In genomic region chr11:58979661-58980060, GRCm38 (mm10) we compare ENCODE assay signal across 8 mouse cellular contexts. TPM values are rescaled to one million over a fixed set of nuclear protein-coding genes. Genes with fewer than 3 reads are reported as not detected.
DNase-seq lines count a peak whose midpoint lies in the region; ATAC-seq and TF ChIP-seq lines count a peak whose summit lies in the region.

No protein-coding gene starts in this region.

- peaks cover 9% of the 10 kb centered on the region for H3K36me3 ChIP-seq in spleen, adult 2 months (ENCODE audit: control insufficient read depth, insufficient read depth, low read length)
- peaks cover 25% of the 10 kb centered on the region for H3K36me3 ChIP-seq in embryonic facial prominence, embryonic 15.5 days
- peaks cover 16% of the 10 kb centered on the region for H3K36me3 ChIP-seq in intestine, embryonic 15.5 days

- peaks cover 26% of the 10 kb centered on the region; the same call in 1 of the 2 replicates for H3K4me1 ChIP-seq in spleen, adult 2 months (ENCODE audit: control insufficient read depth, insufficient read depth, insufficient read length)
- peaks cover 36% of the 10 kb centered on the region for H3K4me1 ChIP-seq in embryonic facial prominence, embryonic 15.5 days
- peaks cover 30% of the 10 kb centered on the region for H3K4me1 ChIP-seq in intestine, embryonic 15.5 days (replicated peaks)

- no peak overlapping the region for H3K27ac ChIP-seq in spleen, adult 2 months (ENCODE audit: insufficient read depth, low read length)
- H3K27ac ChIP-seq in embryonic facial prominence, embryonic 15.5 days (replicated peaks): peak overlapping the region; percentile 34; the same call in 1 of the 2 replicates
- H3K27ac ChIP-seq in intestine, embryonic 15.5 days: no peak overlapping the region

- no peaks in the 10 kb centered on the region for H3K9me3 ChIP-seq in embryonic facial prominence, embryonic 15.5 days (replicated peaks)
- no peaks in the 10 kb centered on the region for H3K9me3 ChIP-seq in intestine, embryonic 15.5 days

- H3K4me3 ChIP-seq in spleen, adult 2 months (ENCODE audit: extremely low read depth, insufficient read depth, insufficient read length): peak overlapping the region; percentile 25
- peak overlapping the region; percentile 99 for H3K4me3 ChIP-seq in embryonic facial prominence, embryonic 15.5 days (replicated peaks)
- peak overlapping the region; percentile 93 for H3K4me3 ChIP-seq in intestine, embryonic 15.5 days (replicated peaks)

- H3K9ac ChIP-seq in embryonic facial prominence, embryonic 15.5 days: 0 out of 2 replicates have a peak overlapping the region, but pooled peaks have one; percentile 87
- H3K9ac ChIP-seq in intestine, embryonic 15.5 days: peak overlapping the region; percentile 84

- no peak for TF ChIP-seq CTCF in spleen, adult 2 months (IDR thresholded peaks at IDR 0.05; ENCODE audit: extremely low read depth, insufficient read depth, insufficient read length, insufficient replicate concordance)

- H3K4me2 ChIP-seq in embryonic facial prominence, embryonic 15.5 days (replicated peaks): peak overlapping the region; percentile 93
- peak overlapping the region; percentile 96 for H3K4me2 ChIP-seq in intestine, embryonic 15.5 days (replicated peaks)

- no peak for DNase-seq in spleen, adult 2 months (ENCODE audit: low read depth in 1 of 2, low spot score in 2 of 2)
- no peak for DNase-seq in spleen, postnatal 4 days (ENCODE audit: low spot score in 2 of 2)
- no peak for DNase-seq in yolk sac, embryonic 10.5 days (ENCODE audit: low spot score)

- no peaks in the 10 kb centered on the region for H3K27me3 ChIP-seq in spleen, adult 2 months (ENCODE audit: control insufficient read depth, insufficient read depth, low read length)
- H3K27me3 ChIP-seq in embryonic facial prominence, embryonic 15.5 days: no peaks in the 10 kb centered on the region
- no peaks in the 10 kb centered on the region for H3K27me3 ChIP-seq in intestine, embryonic 15.5 days (replicated peaks)

- 63% methylated on average over 7 of the region's 7 CpGs for WGBS in spleen, adult 2 months
- WGBS in embryonic facial prominence, embryonic 15.5 days: 59% methylated on average over 7 of the region's 7 CpGs
- WGBS in intestine, embryonic 15.5 days: 68% methylated on average over 7 of the region's 7 CpGs

- no peak for ATAC-seq in embryonic facial prominence, embryonic 15.5 days (ENCODE audit: insufficient number of reproducible peaks, low FRiP score, low TSS enrichment, low read depth)
- ATAC-seq in intestine, embryonic 15.5 days: no peak
- ATAC-seq in megakaryocyte progenitor cell, adult 5-6 weeks (replicated peaks; ENCODE audit: poor library complexity): peak; percentile 50
- ATAC-seq in activated CD4-positive, CD25-positive, alpha-beta regulatory T cell, adult 4 months: no peak
- no peak for ATAC-seq in monocyte, adult 5-6 weeks (replicated peaks; ENCODE audit: insufficient number of reproducible peaks, low FRiP score, low TSS enrichment, poor library complexity, severe bottlenecking)

- TF ChIP-seq POLR2A in spleen, adult 2 months (IDR thresholded peaks at IDR 0.05; ENCODE audit: low read depth, low read length): no peak

RNA-seq across cellular contexts. Expression of gene Trim11, which starts 1.8 kb away (rescaled TPM):
- 55.6 and 62.0 TPM in 2 replicates for polyA plus RNA-seq in spleen, adult 2 months (2012; rRNA removed)
- 23.3 and 24.1 TPM in 2 replicates for polyA plus RNA-seq in embryonic facial prominence, embryonic 15.5 days (2015; fragmentation: Nextera tagmentation; extraction: Ambion mirVana)
- polyA plus RNA-seq in intestine, embryonic 15.5 days (2015; fragmentation: Nextera tagmentation; extraction: Ambion mirVana): 16.0 and 17.0 TPM in 2 replicates
- total RNA-seq in megakaryocyte progenitor cell, adult 5-6 weeks (2015): 24.0 and 25.0 TPM in 2 replicates
- total RNA-seq in megakaryocyte progenitor cell, adult 5-6 weeks (2017): 25.9 and 32.8 TPM in 2 replicates
- 10 to 100 TPM; 18.5 to 22.2 TPM for polyA plus RNA-seq in activated CD4-positive, CD25-positive, alpha-beta regulatory T cell, adult 4 months (2017; shearing (Covaris generic))
- 32.0 to 47.3 TPM (median 32.7 TPM) in 3 replicates for total RNA-seq in monocyte, adult 5-6 weeks (2017)

RNA-seq across cellular contexts. Expression of gene Hist3h2a, which starts 25.2 kb away (rescaled TPM):
- polyA plus RNA-seq in spleen, adult 2 months (2012; rRNA removed): 14.8 and 20.0 TPM in 2 replicates
- 37.0 and 38.3 TPM in 2 replicates for polyA plus RNA-seq in embryonic facial prominence, embryonic 15.5 days (2015; fragmentation: Nextera tagmentation; extraction: Ambion mirVana)
- polyA plus RNA-seq in intestine, embryonic 15.5 days (2015; fragmentation: Nextera tagmentation; extraction: Ambion mirVana): 27.2 and 28.3 TPM in 2 replicates
- total RNA-seq in megakaryocyte progenitor cell, adult 5-6 weeks (2015): 19.4 and 20.2 TPM in 2 replicates
- total RNA-seq in megakaryocyte progenitor cell, adult 5-6 weeks (2017): 223 and 238 TPM in 2 replicates
- polyA plus RNA-seq in activated CD4-positive, CD25-positive, alpha-beta regulatory T cell, adult 4 months (2017; shearing (Covaris generic)): 1 to 10 TPM; 3.5 to 5.4 TPM
- total RNA-seq in monocyte, adult 5-6 weeks (2017): 35.6 to 52.4 TPM (median 42.1 TPM) in 3 replicates

RNA-seq across cellular contexts. Expression of gene Trim17, which starts 25.2 kb away (rescaled TPM):
- 0.06 and 0.23 TPM in 2 replicates for polyA plus RNA-seq in spleen, adult 2 months (2012; rRNA removed)
- polyA plus RNA-seq in embryonic facial prominence, embryonic 15.5 days (2015; fragmentation: Nextera tagmentation; extraction: Ambion mirVana): 0.42 and 0.59 TPM in 2 replicates
- polyA plus RNA-seq in intestine, embryonic 15.5 days (2015; fragmentation: Nextera tagmentation; extraction: Ambion mirVana): 0.16 and 0.35 TPM in 2 replicates
- total RNA-seq in megakaryocyte progenitor cell, adult 5-6 weeks (2015): 0.10 TPM in 1 of 2 replicates, not detected in the other
- not detected in 2 replicates for total RNA-seq in megakaryocyte progenitor cell, adult 5-6 weeks (2017)
- polyA plus RNA-seq in activated CD4-positive, CD25-positive, alpha-beta regulatory T cell, adult 4 months (2017; shearing (Covaris generic)): under 1 TPM; 0.17 to 0.20 TPM
- 0.29 TPM in 1 of 3 replicates, not detected in the others for total RNA-seq in monocyte, adult 5-6 weeks (2017)

RNA-seq across cellular contexts. Expression of gene Hist3h2ba, which starts 30.9 kb away (rescaled TPM):
- 13.2 and 21.2 TPM in 2 replicates for polyA plus RNA-seq in spleen, adult 2 months (2012; rRNA removed)
- 43.6 and 55.8 TPM in 2 replicates for polyA plus RNA-seq in embryonic facial prominence, embryonic 15.5 days (2015; fragmentation: Nextera tagmentation; extraction: Ambion mirVana)
- 39.9 and 40.0 TPM in 2 replicates for polyA plus RNA-seq in intestine, embryonic 15.5 days (2015; fragmentation: Nextera tagmentation; extraction: Ambion mirVana)
- total RNA-seq in megakaryocyte progenitor cell, adult 5-6 weeks (2015): 1.6 and 1.9 TPM in 2 replicates
- 1.8 and 2.3 TPM in 2 replicates for total RNA-seq in megakaryocyte progenitor cell, adult 5-6 weeks (2017)
- 1 to 10 TPM; 1.8 to 4.2 TPM for polyA plus RNA-seq in activated CD4-positive, CD25-positive, alpha-beta regulatory T cell, adult 4 months (2017; shearing (Covaris generic))
- total RNA-seq in monocyte, adult 5-6 weeks (2017): 1.7 TPM in 2 of 3 replicates, not detected in the other

RNA-seq across cellular contexts. Expression of gene Rnf187, which starts 40.9 kb away (rescaled TPM):
- polyA plus RNA-seq in spleen, adult 2 months (2012; rRNA removed): 157 and 230 TPM in 2 replicates
- polyA plus RNA-seq in embryonic facial prominence, embryonic 15.5 days (2015; fragmentation: Nextera tagmentation; extraction: Ambion mirVana): 243 and 249 TPM in 2 replicates
- polyA plus RNA-seq in intestine, embryonic 15.5 days (2015; fragmentation: Nextera tagmentation; extraction: Ambion mirVana): 201 and 207 TPM in 2 replicates
- 65.8 and 66.4 TPM in 2 replicates for total RNA-seq in megakaryocyte progenitor cell, adult 5-6 weeks (2015)
- 70.6 and 83.6 TPM in 2 replicates for total RNA-seq in megakaryocyte progenitor cell, adult 5-6 weeks (2017)
- 10 to 100 TPM; 11.4 to 17.9 TPM for polyA plus RNA-seq in activated CD4-positive, CD25-positive, alpha-beta regulatory T cell, adult 4 months (2017; shearing (Covaris generic))
- total RNA-seq in monocyte, adult 5-6 weeks (2017): 42.2 to 79.7 TPM (median 47.8 TPM) in 3 replicates

Comparison
In these comparisons a context has a peak if more than half of its experiments do, and no peak if none do; other contexts are left out.
1. H3K4me3 ChIP-seq: peak in every context shown above with its lines; median percentile 99 in embryonic facial prominence, embryonic 15.5 days; 93 in intestine, embryonic 15.5 days; 25 in spleen, adult 2 months.